Mouse (Mus musculus): ENCODE measurements at regions not wholly inside any gene's neighbourhood (a gene's known extent, or its start where the extent isn't known, plus 50 kb on each side); places are given as distances from the start of the nearest gene placed in this dataset.

DNA sequence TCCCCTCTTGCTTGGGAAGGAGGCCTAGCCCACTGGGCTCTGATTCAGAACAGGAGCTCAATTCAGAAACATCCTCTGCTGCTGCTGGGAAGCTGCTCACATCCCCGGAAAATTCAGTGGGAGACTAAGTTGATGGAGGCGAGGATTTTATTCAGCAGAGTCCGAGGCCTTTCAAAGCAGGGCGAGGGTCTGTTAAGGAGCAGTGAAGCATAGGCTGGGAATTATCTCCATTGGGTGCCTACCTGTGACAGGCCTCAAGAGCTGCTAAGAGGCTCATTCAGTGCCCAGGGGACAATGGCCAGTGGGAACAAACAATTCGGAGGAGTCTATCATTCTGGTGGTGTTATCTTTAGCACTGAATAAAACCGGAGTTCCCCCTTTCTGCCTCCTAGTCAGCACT, 59.6 kb upstream of the Dbx1 start:
- Histone ChIP-seq H3K27ac (ENCODE audit: insufficient read depth, low read depth) (no peak overlapping the region), H3K9me3 (replicated peaks; ENCODE audit: low read length) (no peaks in the 10 kb centered on the region), H3K4me1 (ENCODE audit: control insufficient read depth in 1 of 2, insufficient read depth in 2 of 2) (peaks cover 0 to 15% of the 10 kb centered on the region in 2 experiments; a peak in 2 of 4 replicates), H3K79me2 (replicated peaks; ENCODE audit: control insufficient read depth, extremely low read depth, insufficient read depth, poor library complexity, severe bottlenecking) (no peaks in the 10 kb centered on the region), H3K4me3 (replicated peaks in 1 of 3; ENCODE audit: low read depth in 2 of 3, low read length in 2 of 3, poor library complexity in 1 of 3) (no peak overlapping the region), H3K4me2 (ENCODE audit: insufficient read depth, low read depth, poor library complexity, severe bottlenecking) (no peak overlapping the region), H3K9ac (ENCODE audit: insufficient read depth, low read depth) (no peak overlapping the region), H3K27me3 (replicated peaks) (no peaks in the 10 kb centered on the region), H3K36me3 (replicated peaks in 1 of 2; ENCODE audit: control insufficient read depth in 1 of 2, insufficient read depth in 1 of 2, low read length in 1 of 2) (no peaks in the 10 kb centered on the region)
- dilution Hi-C loops (cut with MboI; ENCODE audit: extremely low pct_ligation_motif_present, extremely low pct_unique_long_range_greater_than_20kb, low sequenced_read_pairs) (no loop called here), in situ Hi-C loops (cut with MboI; ENCODE audit: low pct_ligation_motif_present, low pct_unique_long_range_greater_than_20kb, low sequenced_read_pairs) (no loop called here)
- TF ChIP-seq MYC (IDR thresholded peaks at IDR 0.05; ENCODE audit: low read depth, low read length) (no peak), MXI1 (IDR thresholded peaks at IDR 0.05; ENCODE audit: low read depth, low read length) (no peak), MEF2A (IDR thresholded peaks at IDR 0.05; ENCODE audit: borderline replicate concordance, low read depth, low read length) (no peak), CHD2 (IDR thresholded peaks at IDR 0.05; ENCODE audit: low read length) (no peak), ZNF384 (IDR thresholded peaks at IDR 0.05; ENCODE audit: low read depth, low read length) (no peak)
- DNase-seq (ENCODE audit: extremely low read depth), result no peak

DNA sequence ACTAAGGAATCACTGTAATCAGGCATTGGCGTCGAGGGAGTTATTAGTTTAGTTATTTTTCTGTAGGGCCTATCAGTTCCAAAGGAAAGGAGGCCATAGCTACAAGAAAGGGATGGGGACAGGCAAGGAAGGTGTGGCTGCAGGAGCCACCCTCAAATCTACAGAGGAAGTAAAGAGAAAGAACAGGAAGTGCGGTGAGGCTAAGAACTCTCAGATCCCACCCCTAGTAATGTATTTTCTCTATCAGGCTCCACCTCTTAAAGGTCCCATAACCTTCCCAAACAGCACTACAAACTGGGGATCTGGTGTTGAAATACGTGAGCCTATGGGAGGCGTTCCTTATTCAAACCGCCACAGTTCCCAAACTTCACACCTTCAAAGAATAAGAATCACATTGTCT, 52.9 kb upstream of the Dbx1 start:
- no peak overlapping the region for H3K4me2 ChIP-seq (ENCODE audit: insufficient read depth, low read depth, poor library complexity, severe bottlenecking)
- H3K27ac ChIP-seq (ENCODE audit: insufficient read depth, low read depth), result no peak overlapping the region
- no peak overlapping the region for H3K4me3 ChIP-seq (replicated peaks in 1 of 3; ENCODE audit: low read depth in 2 of 3, low read length in 2 of 3, poor library complexity in 1 of 3)
- H3K79me2 ChIP-seq (replicated peaks; ENCODE audit: control insufficient read depth, extremely low read depth, insufficient read depth, poor library complexity, severe bottlenecking), result no peaks in the 10 kb centered on the region
- no peak for DNase-seq (ENCODE audit: extremely low read depth)
- TF ChIP-seq SIN3A (IDR thresholded peaks at IDR 0.05; ENCODE audit: low read length) (no peak), MAFK (IDR thresholded peaks at IDR 0.05; ENCODE audit: insufficient replicate concordance, low read length) (no peak), USF2 (conservative IDR thresholded peaks at IDR 0.05; ENCODE audit: low read depth, low read length) (no peak), HCFC1 (IDR thresholded peaks at IDR 0.05; ENCODE audit: low read depth, low read length) (no peak), NELFE (IDR thresholded peaks at IDR 0.05; ENCODE audit: low read depth, low read length) (no peak), USF1 (IDR thresholded peaks at IDR 0.05; ENCODE audit: low read depth, low read length) (no peak), RCOR1 (conservative IDR thresholded peaks at IDR 0.05; ENCODE audit: low read depth, low read length) (no peak), GABPA (IDR thresholded peaks at IDR 0.05; ENCODE audit: insufficient replicate concordance, low read depth, low read length) (no peak), JUN (IDR thresholded peaks at IDR 0.05; ENCODE audit: insufficient read depth, low read depth, low read length) (no peak), BHLHE40 (IDR thresholded peaks at IDR 0.05; ENCODE audit: low read depth, low read length) (no peak), MAZ (IDR thresholded peaks at IDR 0.05; ENCODE audit: low read depth, low read length) (no peak), ETS1 (conservative IDR thresholded peaks at IDR 0.05; ENCODE audit: low read depth, low read length) (no peak), CHD1 (IDR thresholded peaks at IDR 0.05; ENCODE audit: low read depth, low read length) (no peak), TCF12 (IDR thresholded peaks at IDR 0.05; ENCODE audit: low read depth, low read length) (no peak), RAD21 (IDR thresholded peaks at IDR 0.05; ENCODE audit: low read depth, low read length) (no peak), POLR2A (IDR thresholded peaks at IDR 0.05; ENCODE audit: low read depth, low read length) (no peak), ZKSCAN1 (IDR thresholded peaks at IDR 0.05; ENCODE audit: borderline replicate concordance, low read depth, low read length) (no peak), ZNF384 (IDR thresholded peaks at IDR 0.05; ENCODE audit: low read depth, low read length) (no peak)
- in situ Hi-C loops (cut with MboI; ENCODE audit: low pct_ligation_motif_present, low pct_unique_long_range_greater_than_20kb, low sequenced_read_pairs), result no loop called here
- H3K9ac ChIP-seq (ENCODE audit: insufficient read depth, low read depth), result no peak overlapping the region
- dilution Hi-C loops (cut with MboI; ENCODE audit: extremely low pct_ligation_motif_present, extremely low pct_unique_long_range_greater_than_20kb, low sequenced_read_pairs), result no loop called here
- no peaks in the 10 kb centered on the region for H3K36me3 ChIP-seq (replicated peaks in 1 of 2; ENCODE audit: control insufficient read depth in 1 of 2, insufficient read depth in 1 of 2, low read length in 1 of 2)
- no peaks in the 10 kb centered on the region for H3K9me3 ChIP-seq (replicated peaks; ENCODE audit: low read length)
- no peaks in the 10 kb centered on the region for H3K27me3 ChIP-seq (replicated peaks)
- peaks cover 2 to 23% of the 10 kb centered on the region in 2 experiments; a peak in 2 of 4 replicates for H3K4me1 ChIP-seq (ENCODE audit: control insufficient read depth in 1 of 2, insufficient read depth in 2 of 2)

Measured in CH12.LX (cell line).